Mouse (Mus musculus) frontal cortex, adult 2 months (tissue): ENCODE data around the gene Pkib. TPM values are rescaled to one million over a fixed set of nuclear protein-coding genes. Genes with fewer than 3 reads are reported as not detected.

Source experiments
- DNase-seq, 2 experiments: peaks; one replicate each; pipeline ENCODE4 v3.0.0; 2022; ENCODE audit warnings: low spot score in 1 of 2; ENCODE audit errors: extremely low spot score in 1 of 2
- polyA plus RNA-seq: library from polyadenylated mRNA; depleted of rRNA; stranded (reverse); fragments of >200 nt; gene quantifications from 2 replicates; pipeline ENCODE4 v1.2.3, GENCODE M21; 2012; rRNA removed

Gene Pkib
- polyA plus RNA-seq = 12.2 and 15.6 TPM in 2 replicates

DNA sequence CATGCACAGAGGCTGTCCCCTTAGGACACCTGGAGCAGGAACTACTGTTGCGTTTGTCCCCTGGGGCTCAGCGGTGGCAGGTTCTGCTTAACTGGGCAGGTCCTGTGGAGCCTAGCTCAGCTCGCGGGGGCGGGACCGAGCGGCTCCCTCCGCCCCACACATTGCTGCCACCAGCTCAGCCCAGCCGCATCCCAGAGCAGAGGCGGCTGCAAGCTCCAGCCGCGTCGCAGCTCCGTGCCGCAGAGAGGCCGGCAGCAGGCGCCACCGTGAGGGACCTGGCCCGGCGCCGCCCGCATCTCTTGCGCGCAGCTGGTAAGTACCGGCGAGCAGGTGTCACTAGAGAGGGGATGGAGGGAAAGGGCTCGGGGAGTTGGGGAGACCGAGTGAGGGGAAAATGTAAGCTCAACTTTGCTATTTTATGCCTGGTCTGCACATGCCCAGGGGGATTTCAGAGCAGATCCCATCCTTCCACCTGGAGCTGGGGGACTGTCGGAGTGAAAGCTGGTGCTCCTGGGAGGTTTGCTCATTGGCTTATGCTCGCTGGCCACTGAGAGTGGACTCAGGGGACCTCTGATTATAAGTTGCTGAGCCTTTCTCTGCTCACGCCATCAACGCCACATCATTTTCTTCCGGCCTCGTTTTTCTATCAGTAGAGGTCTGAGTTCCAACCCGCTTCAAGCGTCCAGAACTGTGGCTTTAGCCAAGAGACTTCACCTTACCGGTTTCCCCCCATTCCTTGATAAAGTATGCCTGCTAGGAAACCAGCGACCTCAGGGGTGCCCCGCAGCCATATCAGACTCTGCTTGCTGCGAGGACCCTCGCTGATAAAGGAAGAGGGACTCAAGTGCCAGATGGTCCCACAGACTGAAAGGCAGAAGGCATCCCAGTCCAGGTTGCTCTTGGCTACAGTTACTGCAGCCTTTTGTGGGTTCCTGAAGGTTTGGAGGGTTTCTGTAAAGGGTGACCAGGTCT is at the start of gene Pkib:
Gene Pkib, plus strand, starts transcription at position 86 of the 972 bp plus-strand sequence.
- peak; percentile 21 to 67 for DNase-seq

DNA sequence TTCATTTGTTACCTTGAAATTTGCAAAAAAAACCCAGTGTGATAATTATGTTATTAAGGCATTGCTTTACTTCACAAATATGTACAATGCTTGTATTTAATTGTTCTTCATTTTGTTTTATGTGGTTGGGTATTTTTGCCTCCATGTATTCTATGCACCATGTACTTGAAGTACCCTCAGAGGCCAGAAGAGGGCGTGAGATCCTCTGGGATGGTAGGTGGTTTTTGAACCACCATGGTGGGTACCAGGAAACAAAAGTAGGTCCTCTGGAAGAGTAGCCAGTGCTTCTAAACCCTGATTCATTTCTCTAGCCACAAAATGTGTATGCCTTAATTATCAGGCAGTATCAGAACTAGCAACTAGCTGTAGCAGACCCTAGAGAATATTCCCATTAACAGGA is 47.9 kb upstream of the Pkib start:
- DNase-seq = no peak

DNA sequence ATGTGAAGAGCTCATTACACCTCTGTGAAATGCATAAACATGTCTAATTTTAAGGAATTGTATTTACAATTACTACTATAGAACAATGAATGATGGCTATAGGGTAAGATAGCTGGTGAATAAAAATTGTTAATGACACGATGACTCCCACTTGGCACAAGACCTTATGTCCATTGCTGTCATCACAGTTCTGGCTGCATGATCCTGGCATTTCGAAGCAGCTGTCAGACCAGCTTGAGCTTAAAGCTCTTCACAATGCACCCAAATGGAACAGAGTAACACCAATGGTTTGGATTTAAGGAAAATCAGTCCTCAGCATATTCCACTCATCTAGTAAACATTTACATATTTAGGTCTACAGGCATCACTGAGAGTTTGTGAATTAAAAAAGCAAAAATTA is 37.5 kb upstream of the Pkib start:
- no peak for DNase-seq

DNA sequence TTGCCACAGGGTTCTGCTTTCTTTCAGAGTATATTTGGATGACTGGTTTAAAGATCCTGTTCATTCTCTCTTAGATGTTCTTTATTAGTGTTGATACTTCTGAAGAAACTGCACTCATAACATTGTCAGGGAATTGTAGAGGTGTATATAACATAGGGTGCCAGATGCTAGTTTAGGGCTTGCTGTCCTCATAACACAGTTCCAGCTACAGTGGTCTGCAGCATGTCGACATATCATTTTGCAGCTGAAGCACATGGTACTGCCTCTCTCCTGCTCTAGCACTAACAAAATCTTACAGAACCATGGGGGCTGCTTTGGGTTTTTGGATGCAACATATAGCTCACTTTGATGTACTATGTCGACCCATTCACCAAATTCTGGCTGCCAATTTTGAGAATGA is 34.6 kb upstream of the Pkib start:
- DNase-seq = no peak

DNA sequence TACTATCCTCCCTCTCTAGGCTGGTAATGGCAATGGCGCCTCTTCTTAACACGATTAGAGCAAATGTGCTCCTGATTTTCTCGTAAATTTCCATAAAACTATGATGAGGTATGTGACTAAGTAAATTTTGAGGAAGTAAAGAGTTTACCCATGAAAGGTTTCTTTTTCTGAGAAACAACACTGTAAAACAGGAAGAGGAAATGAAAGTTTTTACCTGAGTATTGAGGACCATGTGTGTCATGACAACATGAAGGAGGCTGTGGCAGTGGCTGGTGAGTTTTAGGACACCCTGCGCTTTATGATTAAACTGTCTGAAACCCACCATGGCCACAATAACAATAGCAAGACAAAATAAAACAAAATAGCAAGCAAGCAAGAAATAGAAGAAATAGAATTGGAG is 28.8 kb upstream of the Pkib start:
- DNase-seq = no peak

DNA sequence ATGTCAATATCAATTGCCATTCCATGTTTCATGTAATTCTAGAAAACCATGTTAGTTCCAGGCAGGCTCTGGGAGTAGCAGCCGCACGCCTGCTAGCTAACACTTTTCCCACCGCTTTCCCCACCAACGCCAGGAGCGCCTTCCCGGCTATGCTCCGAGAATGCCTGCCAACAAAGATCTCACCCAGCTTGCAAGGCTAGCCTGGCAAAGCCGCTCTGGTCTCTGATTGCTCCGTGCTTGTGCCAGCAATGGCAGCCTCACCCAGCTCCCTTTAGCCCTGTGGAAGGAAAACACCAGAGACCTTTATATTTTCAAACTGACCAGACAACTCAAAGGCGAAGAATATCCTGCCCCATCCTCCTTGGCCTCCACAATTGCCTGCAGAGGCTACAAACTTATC is 8.5 kb upstream of the Pkib start:
- peak in 1 of 2 experiments; percentile 13 for DNase-seq

DNA sequence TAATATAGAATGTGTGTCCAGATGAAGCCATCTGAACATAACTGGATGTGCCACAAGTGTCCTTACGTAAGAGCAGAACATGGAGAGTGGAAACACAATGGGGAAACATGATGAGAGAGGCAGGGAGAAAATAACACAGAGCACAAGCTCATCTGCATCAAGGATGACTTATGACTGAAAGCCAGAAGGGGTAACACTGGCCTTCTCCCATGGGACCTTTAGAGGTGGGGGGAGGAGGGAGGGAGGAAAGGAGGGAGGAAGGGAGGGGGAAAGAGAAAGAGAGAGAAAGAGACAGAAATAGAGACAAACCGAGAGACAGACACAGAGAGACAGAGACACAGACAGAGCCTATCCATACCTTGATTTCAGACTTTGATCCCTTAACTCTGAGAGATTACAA is 4.0 kb upstream of the Pkib start:
- DNase-seq = no peak

DNA sequence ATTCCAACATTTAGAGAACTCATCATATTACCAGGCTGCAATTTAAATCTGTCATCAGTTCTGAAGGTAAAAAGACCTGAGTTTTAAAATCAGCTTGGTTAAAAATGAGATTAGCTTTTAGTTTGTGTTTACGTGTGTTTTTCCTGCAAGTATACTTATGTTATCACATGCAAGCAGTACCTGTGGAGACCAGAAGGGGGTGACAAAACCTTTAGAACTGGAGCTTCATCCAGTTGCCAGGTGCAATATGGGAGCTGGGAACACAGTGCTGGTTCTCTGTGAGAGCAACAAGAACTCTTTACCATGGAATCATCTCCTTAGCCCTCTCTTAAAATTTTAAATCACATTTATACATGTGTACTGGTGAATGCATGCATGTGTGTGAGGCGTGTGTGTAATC is 1.2 kb upstream of the Pkib start:
- DNase-seq = no peak

DNA sequence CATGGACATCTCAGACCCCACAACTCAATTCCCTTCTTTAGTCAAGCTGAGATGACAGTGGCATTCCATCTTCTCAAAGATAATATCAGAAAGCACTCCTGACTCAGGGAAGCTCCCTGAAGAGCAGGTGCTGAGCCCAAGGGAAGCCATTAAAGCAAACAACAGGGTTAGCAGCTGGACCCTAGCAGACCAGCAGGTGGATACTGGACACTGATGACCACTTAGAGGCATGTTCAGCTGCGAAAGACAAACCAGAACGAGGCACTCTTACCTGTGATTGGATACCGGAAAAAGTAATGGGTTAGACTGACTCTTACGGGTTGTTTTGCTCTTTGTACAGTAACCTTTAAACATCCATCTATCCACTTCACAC is 1.1 kb downstream of the Pkib start:
- no peak for DNase-seq

DNA sequence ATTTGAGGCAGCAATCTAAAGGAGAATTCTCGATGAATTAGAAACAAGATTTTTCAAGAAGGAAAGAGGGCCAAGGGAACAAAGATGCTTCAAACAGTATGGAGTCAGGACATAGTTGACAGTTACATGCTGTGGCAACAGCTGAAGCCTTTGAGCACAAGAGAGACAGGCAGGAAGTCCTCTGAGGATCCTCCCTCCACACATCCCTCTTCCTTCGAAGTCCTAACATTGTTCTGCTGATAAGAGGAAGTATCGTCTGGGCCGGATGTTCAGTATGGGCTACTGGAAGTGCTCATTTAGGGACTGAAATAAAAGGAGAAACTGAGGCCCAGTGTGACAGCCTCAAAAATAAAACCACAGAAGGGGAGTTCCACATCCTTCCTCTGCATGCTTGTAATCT is 5.2 kb downstream of the Pkib start:
- DNase-seq = no peak

DNA sequence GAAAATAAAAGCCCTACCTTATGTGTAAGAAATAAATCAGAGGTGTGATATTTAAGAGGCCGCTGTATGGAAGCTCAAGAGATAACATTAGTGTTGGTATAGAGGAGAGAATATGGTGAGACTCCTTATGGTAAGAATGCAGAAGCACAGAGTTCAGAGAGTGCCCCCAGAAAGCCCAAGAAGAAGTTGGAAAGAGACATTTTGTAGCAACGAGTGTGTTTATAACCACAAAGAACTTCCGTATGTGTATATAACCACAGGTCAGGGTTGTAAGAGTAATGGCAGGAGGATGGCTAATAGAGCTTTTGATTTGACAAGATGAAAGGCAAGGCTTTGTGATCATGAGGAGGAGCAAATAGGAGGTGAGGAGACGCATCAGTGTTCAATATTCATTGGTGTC is 6.5 kb downstream of the Pkib start:
- DNase-seq = no peak

DNA sequence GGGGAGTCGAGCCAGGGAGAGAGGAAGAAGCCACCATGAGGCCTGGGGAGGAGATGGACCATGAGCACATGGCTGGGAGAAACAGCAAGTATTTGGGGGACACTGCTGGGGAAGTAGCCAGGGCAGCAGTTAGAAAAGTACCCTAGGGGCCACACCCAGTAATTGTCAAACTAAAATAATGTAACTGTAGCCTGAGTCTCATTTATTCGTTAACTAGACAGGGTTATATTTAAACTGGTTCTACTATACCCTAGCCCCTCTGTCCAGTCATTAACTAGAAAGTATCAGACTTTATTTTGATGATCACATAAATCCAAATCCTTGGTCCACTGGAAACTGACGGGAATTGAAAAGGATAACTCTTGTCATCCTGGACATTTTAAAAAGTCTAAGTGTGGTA is 7.8 kb downstream of the Pkib start:
- no peak for DNase-seq

DNA sequence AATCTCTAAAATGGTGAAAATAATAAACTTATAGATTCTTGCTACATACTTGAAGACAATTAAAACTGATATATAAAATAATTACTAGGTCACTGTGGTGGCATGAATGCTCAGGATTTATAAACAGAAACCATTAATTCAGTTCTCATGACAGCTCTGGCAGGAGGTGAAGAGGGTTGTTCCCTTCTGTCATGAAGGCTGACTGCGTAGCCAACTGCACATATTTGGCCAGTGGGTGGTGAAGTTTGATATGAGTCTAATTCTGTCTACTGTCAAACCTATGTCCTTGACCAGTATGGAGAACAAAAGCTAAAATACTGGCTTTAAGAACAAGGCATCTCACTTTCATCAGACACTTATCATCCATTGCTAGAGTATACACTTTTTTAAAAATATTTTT is 21.5 kb downstream of the Pkib start:
- DNase-seq = no peak

DNA sequence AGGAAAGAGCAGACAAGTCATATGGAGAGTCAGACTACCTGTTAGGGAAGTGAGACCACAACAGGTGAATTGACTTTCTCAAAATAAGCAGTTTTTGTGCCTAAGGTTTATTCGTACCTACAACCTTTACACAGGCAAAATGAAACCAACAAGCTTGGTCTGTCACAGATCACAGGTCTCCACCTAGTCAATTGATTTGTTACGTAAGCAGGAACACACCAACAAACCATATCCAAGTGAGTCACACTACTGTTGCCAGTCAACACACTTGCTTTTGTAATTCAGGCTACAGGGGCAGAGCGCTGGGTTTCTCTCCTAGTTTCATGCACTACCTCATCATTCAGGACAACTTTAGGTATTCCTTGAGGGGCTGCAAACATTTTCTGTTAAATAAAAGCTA is 28.7 kb downstream of the Pkib start:
- no peak for DNase-seq

DNA sequence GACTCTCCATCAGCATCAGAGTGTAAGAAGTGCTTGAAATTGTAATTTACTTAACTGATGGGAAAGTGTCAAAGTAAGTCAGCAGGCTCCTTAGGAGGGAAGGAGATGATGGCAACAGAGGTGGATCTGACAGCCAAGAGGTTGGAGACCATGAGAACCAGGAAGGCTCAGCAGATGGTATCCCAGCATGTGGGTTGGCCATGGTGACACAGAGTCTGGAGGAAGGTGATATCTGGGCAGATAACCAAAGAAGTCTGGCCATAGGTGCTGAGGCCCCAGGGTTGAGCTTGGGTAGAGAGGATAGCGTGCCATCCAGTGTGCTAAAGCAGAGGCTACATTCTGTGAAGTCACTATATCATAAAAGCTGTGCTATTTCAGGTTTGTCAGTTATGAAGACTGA is 32.0 kb downstream of the Pkib start:
- no peak for DNase-seq

DNA sequence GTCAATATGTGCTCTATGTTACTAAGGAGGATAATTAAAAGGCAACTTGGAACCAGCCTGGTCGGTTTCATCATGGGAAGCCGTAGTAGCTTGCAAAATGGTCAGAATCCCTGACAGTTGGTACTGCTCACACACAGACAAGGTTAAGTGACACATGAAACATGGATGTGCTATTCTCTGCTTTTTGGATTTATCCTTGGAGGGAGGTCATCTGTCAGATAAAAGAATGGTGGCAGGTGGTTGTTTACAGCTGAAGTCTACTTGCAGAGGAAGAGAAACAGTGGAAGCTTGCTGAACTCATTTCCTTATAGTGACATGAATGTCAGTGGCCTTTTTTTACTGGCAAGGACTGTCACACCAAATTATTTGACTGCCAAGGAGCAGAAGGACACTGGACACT is 32.5 kb downstream of the Pkib start:
- no peak for DNase-seq

DNA sequence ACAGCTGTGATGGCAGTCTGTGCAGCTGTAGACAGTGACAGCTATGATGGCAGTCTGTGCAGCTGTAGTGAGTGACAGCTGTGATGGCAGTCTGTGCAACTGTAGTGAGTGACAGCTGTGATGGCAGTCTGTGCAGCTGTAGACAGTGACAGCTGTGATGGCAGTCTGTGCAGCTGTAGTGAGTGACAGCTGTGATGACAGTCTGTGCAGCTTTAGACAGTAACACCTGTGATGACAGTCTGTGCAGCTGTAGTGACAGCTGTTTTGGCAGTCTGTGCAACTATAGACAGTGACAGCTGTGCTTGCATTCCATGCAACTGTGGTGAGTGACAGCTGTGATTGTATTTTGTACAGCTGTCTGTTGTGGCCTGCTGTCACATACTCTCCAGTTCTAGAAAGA is 44.0 kb downstream of the Pkib start:
- DNase-seq = no peak

DNA sequence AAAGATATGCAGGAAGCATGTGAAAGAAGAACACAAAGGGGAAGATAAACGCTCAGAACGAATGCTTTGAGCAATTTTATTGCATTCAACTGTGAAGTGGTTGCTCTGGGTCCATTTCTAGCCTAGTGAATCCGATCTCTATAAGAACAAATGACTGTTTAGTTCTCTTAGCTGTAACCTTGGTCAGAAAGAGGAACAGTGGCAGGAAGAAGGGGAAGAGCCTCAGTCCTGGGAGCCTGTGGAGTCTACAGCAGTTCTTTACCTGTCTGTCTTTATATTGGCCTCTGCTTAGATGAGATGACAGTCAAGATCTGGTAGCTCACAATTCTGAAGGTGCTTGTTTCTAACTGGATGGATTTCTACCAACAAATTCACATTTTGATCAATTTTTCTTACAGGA is 56.2 kb downstream of the Pkib start:
- no peak for DNase-seq

DNA sequence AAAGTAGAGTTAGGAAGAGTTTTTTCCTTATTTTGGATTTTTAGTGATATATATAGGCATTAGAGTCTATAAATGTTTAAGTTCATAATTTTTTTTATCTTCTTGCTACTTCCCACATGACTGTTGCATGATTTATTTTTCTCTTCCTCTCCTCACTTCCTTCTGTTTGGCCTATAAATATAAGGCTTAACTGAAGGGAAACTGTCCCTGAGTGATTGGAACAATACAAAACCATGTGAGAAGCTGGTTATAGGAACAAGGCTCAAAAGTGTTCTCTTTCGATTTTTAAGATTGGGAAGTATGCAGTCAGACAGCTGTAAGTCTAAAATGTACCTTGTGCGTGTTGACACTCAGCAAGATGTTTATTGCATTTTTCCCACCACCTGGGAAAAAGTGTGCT is 58.4 kb downstream of the Pkib start:
- DNase-seq = peak in 1 of 2 experiments; percentile 4

DNA sequence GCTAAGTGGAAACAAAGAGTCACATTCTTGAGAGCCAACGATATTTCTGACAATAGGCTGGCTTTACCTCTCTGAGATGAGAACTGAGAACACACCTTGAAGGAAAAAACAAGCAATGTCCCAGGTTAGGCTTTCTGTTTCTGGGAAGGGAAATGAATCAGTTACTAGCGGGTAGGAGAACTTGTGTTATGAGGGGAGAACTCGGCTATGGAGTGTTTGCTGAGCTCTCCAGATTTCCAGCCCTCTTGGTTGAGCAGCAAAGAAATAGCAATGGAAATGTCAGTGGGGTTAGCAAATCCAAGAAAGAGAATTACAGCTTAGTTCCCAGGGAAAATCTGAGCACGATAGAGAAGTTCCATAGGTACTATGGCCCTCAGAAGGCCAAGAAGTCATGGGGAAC is 70.5 kb downstream of the Pkib start:
- no peak for DNase-seq

DNA sequence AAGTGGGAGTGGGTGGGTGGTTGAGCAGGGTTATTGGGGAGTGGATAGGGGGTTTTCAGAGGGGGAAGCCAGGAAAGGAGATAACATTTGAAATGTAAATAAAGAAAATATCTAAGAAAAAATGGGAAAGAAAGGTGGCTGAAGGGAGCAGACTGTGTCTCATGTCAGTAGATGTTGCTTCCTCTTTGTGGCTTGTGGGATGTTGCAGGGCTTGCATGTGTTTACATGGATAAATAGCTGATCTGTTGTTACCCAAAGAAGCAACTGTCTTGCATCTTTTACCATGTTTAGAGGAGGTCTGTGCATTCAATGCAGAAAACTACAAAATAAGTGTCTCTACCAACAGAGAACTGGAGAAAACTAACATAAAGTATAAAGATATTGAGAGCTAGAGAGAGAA is 89.3 kb downstream of the Pkib start:
- no peak for DNase-seq

DNA sequence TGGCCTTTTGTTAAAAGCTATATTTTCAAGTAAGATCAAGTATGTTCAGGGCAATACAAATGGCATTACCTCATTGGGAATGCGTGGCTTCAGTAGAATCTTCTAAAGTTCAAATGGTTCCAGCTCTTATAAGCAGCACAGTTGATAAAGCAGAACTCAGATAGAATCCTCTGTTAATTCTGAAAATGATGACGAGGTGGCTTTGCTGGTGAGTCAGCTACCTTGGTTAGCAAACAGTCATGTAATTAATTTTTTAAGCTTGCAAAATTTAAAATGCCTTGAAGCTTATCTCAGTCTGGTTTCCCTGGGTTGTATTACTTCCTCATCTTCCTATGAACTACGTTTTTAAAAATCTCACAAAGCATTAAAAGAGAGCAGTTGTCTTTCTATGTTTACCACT is 90.6 kb downstream of the Pkib start:
- DNase-seq = no peak

DNA sequence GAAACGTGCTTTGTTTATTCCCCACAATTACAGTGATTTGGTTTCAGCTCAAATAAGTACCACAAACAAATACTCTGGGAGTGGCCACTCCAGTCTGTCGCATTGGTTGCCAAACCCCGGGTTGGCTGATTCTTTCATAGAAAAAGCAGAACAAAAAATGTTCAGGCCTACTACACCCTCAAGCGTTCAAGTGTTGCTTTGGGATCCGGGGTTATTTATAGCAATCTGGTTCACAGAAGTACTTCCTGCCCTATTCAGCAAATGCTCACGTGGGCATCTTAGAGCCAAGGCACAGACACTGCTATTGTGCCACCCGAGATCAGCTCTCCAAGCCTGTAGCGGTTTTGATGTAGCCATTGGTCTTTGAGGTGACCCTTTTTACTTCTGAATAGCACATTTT is 95.9 kb downstream of the Pkib start:
- DNase-seq = peak in 1 of 2 experiments; percentile 22
